Mouse (Mus musculus) T-helper 2 cell (primary cell): Measurements from ENCODE around the gene Taar6.

Experiments used
- in situ Hi-C: fragments of 300-600 bp; cut with MboI, MseI; formaldehyde crosslinking; loops from one replicate; pipeline ENCODE4 v1.15.1; 2025; ENCODE audit warnings: high pct_unique_total_duplicates

Taar6 gene

GRCm38 (mm10) chr10:23985546-23985945 lies at the start of gene Taar6:
Gene Taar6, minus strand, starts transcription at chr10:23985646.
- in situ Hi-C loops = no loop called here

GRCm38 (mm10) chr10:24031347-24031746 lies 45.9 kb upstream of the Taar6 start:
- in situ Hi-C loops = no loop called here

- in situ Hi-C loops = no loop called here
Observed at GRCm38 (mm10) chr10:24026922-24027321, 41.5 kb upstream of the Taar6 start, which contains the start of gene Taar7d. Gene Taar7d, plus strand, starts transcription at chr10:24027222.

GRCm38 (mm10) chr10:24008143-24008542 lies 22.7 kb upstream of the Taar6 start:
- in situ Hi-C loops = no loop called here

- in situ Hi-C loops = no loop called here
Observed at GRCm38 (mm10) chr10:24007034-24007433, 21.6 kb upstream of the Taar6 start.

GRCm38 (mm10) chr10:24006442-24006841 lies 21.0 kb upstream of the Taar6 start:
- in situ Hi-C loops = no loop called here

- in situ Hi-C loops = no loop called here
Observed at GRCm38 (mm10) chr10:23999639-24000038, 14.2 kb upstream of the Taar6 start, which contains the start of gene Taar7b. Gene Taar7b, plus strand, starts transcription at chr10:23999939.

GRCm38 (mm10) chr10:23993381-23993780 lies 7.9 kb upstream of the Taar6 start, which contains the start of gene Taar7a:
Gene Taar7a, minus strand, starts transcription at chr10:23993481.
- in situ Hi-C loops = no loop called here

- in situ Hi-C loops = no loop called here
Observed at GRCm38 (mm10) chr10:23986419-23986818, 973 bp upstream of the Taar6 start.

GRCm38 (mm10) chr10:23978901-23979705 lies 6.3 kb downstream of the Taar6 start:
- in situ Hi-C loops = no loop called here

GRCm38 (mm10) chr10:23977958-23978357 lies 7.5 kb downstream of the Taar6 start:
- in situ Hi-C loops = no loop called here

GRCm38 (mm10) chr10:23971256-23971655 lies 14.2 kb downstream of the Taar6 start:
- in situ Hi-C loops = no loop called here

- in situ Hi-C loops = no loop called here
Observed at GRCm38 (mm10) chr10:23970656-23971165, 14.7 kb downstream of the Taar6 start, which contains the start of gene Taar5. Gene Taar5, plus strand, starts transcription at chr10:23970706.

- in situ Hi-C loops = no loop called here
Observed at GRCm38 (mm10) chr10:23964921-23965610, 20.4 kb downstream of the Taar6 start.

- in situ Hi-C loops = no loop called here
Observed at GRCm38 (mm10) chr10:23963444-23963843, 22.0 kb downstream of the Taar6 start.

GRCm38 (mm10) chr10:23960444-23960915 lies 25.0 kb downstream of the Taar6 start, which contains the start of gene Taar4:
Gene Taar4, plus strand, starts transcription at chr10:23960494.
- in situ Hi-C loops = no loop called here

GRCm38 (mm10) chr10:23959071-23959470 lies 26.4 kb downstream of the Taar6 start:
- in situ Hi-C loops = no loop called here

GRCm38 (mm10) chr10:23951714-23952113 lies 33.7 kb downstream of the Taar6 start:
- in situ Hi-C loops = no loop called here

- in situ Hi-C loops = no loop called here
Observed at GRCm38 (mm10) chr10:23949508-23950005, 35.9 kb downstream of the Taar6 start, which contains the start of gene Taar3. Gene Taar3, plus strand, starts transcription at chr10:23949558.

GRCm38 (mm10) chr10:23948026-23948425 lies 37.4 kb downstream of the Taar6 start:
- in situ Hi-C loops = no loop called here

GRCm38 (mm10) chr10:23942465-23942864 lies 43.0 kb downstream of the Taar6 start:
- in situ Hi-C loops = no loop called here

- in situ Hi-C loops = no loop called here
Observed at GRCm38 (mm10) chr10:23938312-23938711, 47.1 kb downstream of the Taar6 start, which contains the start of gene Taar2. Gene Taar2, plus strand, starts transcription at chr10:23938572.
